Mouse (Mus musculus): ENCODE measurements around the gene Coa3.
A peak's percentile ranks its signal among the peaks of the same experiment; 100 is the strongest.
"Not testable (repeated sequence)": the region's sequence is repeated elsewhere in the genome, so short reads cannot be mapped to it uniquely, and the experiment has no call there.

Gene Coa3

GRCm38 (mm10) chr11:101278223-101279192, at the start of gene Coa3, which contains the start of gene Cntd1:
TSS of gene Coa3 (minus strand) at chr11:101279114.
TSS of gene Cntd1 (plus strand) at chr11:101279012.
- DNase-seq (ENCODE audit: low spot score in 2 of 2): peak; percentile 92 to 94

GRCm38 (mm10) chr11:101327311-101327710, 48.4 kb upstream of the Coa3 start:
- no peak for DNase-seq (ENCODE audit: low spot score in 2 of 2)

GRCm38 (mm10) chr11:101326147-101326546, 47.2 kb upstream of the Coa3 start:
- no peak for DNase-seq (ENCODE audit: low spot score in 2 of 2)

- not testable (repeated sequence) for DNase-seq (ENCODE audit: low spot score in 2 of 2)
Measured at GRCm38 (mm10) chr11:101325201-101325600, 46.3 kb upstream of the Coa3 start.

GRCm38 (mm10) chr11:101324763-101325162, 45.8 kb upstream of the Coa3 start, which contains the start of gene Aoc2:
TSS of gene Aoc2 (plus strand) at chr11:101325063.
- DNase-seq (ENCODE audit: low spot score in 2 of 2): no peak

- DNase-seq (ENCODE audit: low spot score in 2 of 2): peak; percentile 77 to 81
Measured at GRCm38 (mm10) chr11:101323609-101324008, 44.7 kb upstream of the Coa3 start.

GRCm38 (mm10) chr11:101316501-101316917, 37.6 kb upstream of the Coa3 start:
- DNase-seq (ENCODE audit: low spot score in 2 of 2): peak in 1 of 2 experiments; percentile 42

- peak; percentile 96 for DNase-seq (ENCODE audit: low spot score in 2 of 2)
Measured at GRCm38 (mm10) chr11:101315665-101316500, 37.0 kb upstream of the Coa3 start, which contains the start of gene Psme3. TSS of gene Psme3 (plus strand) at chr11:101316213.

GRCm38 (mm10) chr11:101315082-101315650, 36.3 kb upstream of the Coa3 start:
- no peak for DNase-seq (ENCODE audit: low spot score in 2 of 2)

GRCm38 (mm10) chr11:101314567-101314966, 35.7 kb upstream of the Coa3 start:
- DNase-seq (ENCODE audit: low spot score in 2 of 2): no peak

GRCm38 (mm10) chr11:101312150-101312549, 33.2 kb upstream of the Coa3 start:
- DNase-seq (ENCODE audit: low spot score in 2 of 2): no peak

- DNase-seq (ENCODE audit: low spot score in 2 of 2): no peak
Measured at GRCm38 (mm10) chr11:101311083-101311482, 32.2 kb upstream of the Coa3 start.

- no peak for DNase-seq (ENCODE audit: low spot score in 2 of 2)
Measured at GRCm38 (mm10) chr11:101307744-101308143, 28.8 kb upstream of the Coa3 start.

GRCm38 (mm10) chr11:101302004-101302798, 23.3 kb upstream of the Coa3 start, which contains the start of gene Becn1:
TSS of gene Becn1 (minus strand) at chr11:101302286.
- peak; percentile 97 to 98 for DNase-seq (ENCODE audit: low spot score in 2 of 2)

- DNase-seq (ENCODE audit: low spot score in 2 of 2): no peak
Measured at GRCm38 (mm10) chr11:101301299-101302003, 22.5 kb upstream of the Coa3 start.

GRCm38 (mm10) chr11:101300881-101301280, 22.0 kb upstream of the Coa3 start:
- DNase-seq (ENCODE audit: low spot score in 2 of 2): no peak

- DNase-seq (ENCODE audit: low spot score in 2 of 2): no peak
Measured at GRCm38 (mm10) chr11:101295191-101295590, 16.3 kb upstream of the Coa3 start.

GRCm38 (mm10) chr11:101291231-101291630, 12.3 kb upstream of the Coa3 start:
- no peak for DNase-seq (ENCODE audit: low spot score in 2 of 2)

GRCm38 (mm10) chr11:101287306-101287705, 8.4 kb upstream of the Coa3 start:
- DNase-seq (ENCODE audit: low spot score in 2 of 2): no peak

GRCm38 (mm10) chr11:101283805-101284204, 4.9 kb upstream of the Coa3 start:
- DNase-seq (ENCODE audit: low spot score in 2 of 2): no peak
